Mouse (Mus musculus) hindbrain, embryonic 11.5 days (tissue): ENCODE measurements around the gene Snrpd3. TPM values are rescaled to one million over a fixed set of nuclear protein-coding genes. Genes with fewer than 3 reads are reported as not detected.

Experiments
- ATAC-seq: fragments of 200-750 bp; cut with Nextera tagmentation; 2 replicates; pipeline ENCODE4 v1.8.0; 2017; ENCODE audit warnings: mild to moderate bottlenecking, moderate TSS enrichment, moderate library complexity; ENCODE audit not compliant: low FRiP score
- DNase-seq: peaks from one replicate; pipeline ENCODE4 v3.0.0-alpha.2; 2015; ENCODE audit warnings: low spot score
- H3K27ac ChIP-seq: fragments of 300-500 bp; sonication (generic); 2 replicates; pipeline ENCODE4 v1.5.1; 2014; ENCODE audit warnings: mild to moderate bottlenecking, low read depth, low read length
- H3K27me3 ChIP-seq: fragments of 300-500 bp; sonication (generic); 2 replicates; pipeline ENCODE4 v1.6.1; 2014; ENCODE audit warnings: mild to moderate bottlenecking, low read length, moderate library complexity, mixed read lengths; ENCODE audit not compliant: control insufficient read depth, insufficient read depth
- H3K36me3 ChIP-seq: fragments of 300-500 bp; sonication (generic); 2 replicates; pipeline ENCODE4 v1.6.1; 2014; ENCODE audit warnings: mild to moderate bottlenecking, low read length, moderate library complexity, mixed read lengths; ENCODE audit not compliant: control insufficient read depth, insufficient read depth
- H3K4me1 ChIP-seq: fragments of 300-500 bp; sonication (generic); replicated peaks from 2 replicates; pipeline ENCODE4 v1.6.1; 2014; ENCODE audit warnings: low read length, mixed read lengths; ENCODE audit not compliant: control insufficient read depth, insufficient read depth
- H3K4me2 ChIP-seq: fragments of 300-500 bp; sonication (generic); replicated peaks from 2 replicates; pipeline ENCODE4 v1.6.1; 2014; ENCODE audit warnings: mild to moderate bottlenecking, low read depth, low read length
- H3K4me3 ChIP-seq: fragments of 300-500 bp; sonication (generic); 2 replicates; pipeline ENCODE4 v1.5.1; 2014; ENCODE audit warnings: low read depth, low read length
- H3K9ac ChIP-seq: fragments of 300-500 bp; sonication (generic); 2 replicates; pipeline ENCODE4 v1.6.1; 2014; ENCODE audit warnings: low read depth, low read length
- H3K9me3 ChIP-seq: fragments of 300-500 bp; sonication (generic); 2 replicates; pipeline ENCODE4 v1.6.1; 2016; ENCODE audit warnings: low read length; ENCODE audit not compliant: control insufficient read depth
- WGBS: fragments of 180-500 bp; shearing (Covaris S2); extraction: QIAGEN DNeasy Blood & Tissue Kit; methylation state at CpG from one replicate; pipeline ENCODE4 v1.1.7; 2014; 5-methylcytosine and 5-hydroxymethylcytosine counted together
- polyA plus RNA-seq: library from polyadenylated mRNA; unstranded; fragments of >200 nt; fragmentation: Nextera tagmentation; extraction: Ambion mirVana; gene quantifications from 2 replicates; pipeline ENCODE4 v1.2.1, GENCODE M21; 2014

Snrpd3 gene
- polyA plus RNA-seq, 1 experiment from 2014 or later: 180 TPM

GRCm38 (mm10) chr10:75568441-75568840, 51.1 kb downstream of the Snrpd3 start:
- Histone ChIP-seq H3K9ac (no peak overlapping the region), H3K4me3 (no peak overlapping the region), H3K9me3 (no peaks in the 10 kb centered on the region), H3K4me2 (no peak overlapping the region), H3K4me1 (no peaks in the 10 kb centered on the region), H3K27ac (no peak overlapping the region), H3K27me3 (no peaks in the 10 kb centered on the region; the same call in 1 of the 2 replicates), H3K36me3 (no peaks in the 10 kb centered on the region)
- DNase-seq (no peak), ATAC-seq (no peak)
- WGBS: 9% methylated on average over 11 of the region's 11 CpGs

DNA sequence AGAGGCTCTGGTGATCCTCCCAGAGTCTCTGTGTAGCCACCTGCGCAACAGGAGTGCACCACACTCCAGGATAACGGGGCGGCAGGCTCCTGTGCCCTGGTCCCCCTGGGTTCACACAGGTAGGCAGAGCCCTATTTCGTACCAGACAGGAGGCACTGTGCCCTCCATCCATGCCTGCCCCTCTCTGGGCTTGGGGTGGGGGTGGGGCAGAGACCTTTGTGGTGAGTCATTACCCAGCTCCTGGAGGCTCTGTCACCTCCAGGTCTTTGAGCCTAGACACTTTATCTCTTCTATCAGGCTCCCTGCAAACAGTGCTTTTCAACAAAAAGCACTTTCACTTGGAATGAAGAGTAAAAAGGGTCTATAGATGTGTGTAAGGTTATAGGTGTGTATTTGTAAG, 51.5 kb downstream of the Snrpd3 start:
- no peak overlapping the region for H3K4me2 ChIP-seq
- no peak overlapping the region for H3K4me3 ChIP-seq
- no peaks in the 10 kb centered on the region for H3K36me3 ChIP-seq
- WGBS: 16% methylated on average over 4 of the region's 4 CpGs
- ATAC-seq (no peak), DNase-seq (no peak)
- no peak overlapping the region for H3K27ac ChIP-seq
- H3K27me3 ChIP-seq: no peaks in the 10 kb centered on the region; the same call in 1 of the 2 replicates
- H3K4me1 ChIP-seq: no peaks in the 10 kb centered on the region
- no peaks in the 10 kb centered on the region for H3K9me3 ChIP-seq
- H3K9ac ChIP-seq: no peak overlapping the region

DNA sequence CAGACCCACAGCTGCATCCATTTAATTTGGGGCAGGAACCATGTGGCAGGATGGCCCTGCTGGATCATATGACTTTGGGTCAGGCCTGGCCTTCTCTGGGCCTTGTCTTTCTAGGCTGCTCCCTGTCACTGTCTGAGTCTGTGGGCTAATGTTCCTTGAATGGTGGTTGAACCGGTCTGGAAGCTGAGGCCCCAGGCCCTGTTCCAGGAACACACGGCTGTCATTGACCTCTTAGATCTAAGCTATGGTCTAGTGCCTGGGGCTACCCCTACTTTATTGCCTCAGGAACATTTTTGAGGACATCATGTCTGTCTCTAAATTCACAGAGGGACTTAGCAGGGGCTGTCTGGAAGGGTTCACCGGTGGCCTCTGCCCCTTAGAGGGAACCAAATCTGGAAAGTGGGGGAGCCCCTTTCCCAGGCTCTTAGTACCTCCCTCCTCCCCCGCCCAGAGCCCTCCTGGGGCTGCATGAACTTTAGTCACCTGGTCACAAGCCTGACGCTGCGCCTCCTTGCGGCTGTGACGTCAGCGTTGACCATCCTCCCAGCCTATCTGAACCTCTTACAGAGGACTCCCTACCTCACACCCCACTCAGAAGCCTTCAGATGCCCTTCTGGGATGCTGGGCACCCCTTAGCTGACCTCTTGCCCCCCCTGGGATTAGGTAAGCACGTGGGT, 53.8 kb downstream of the Snrpd3 start:
- H3K27ac ChIP-seq: no peak overlapping the region

GRCm38 (mm10) chr10:75571937-75572336, 54.6 kb downstream of the Snrpd3 start:
- no peaks in the 10 kb centered on the region for H3K27me3 ChIP-seq
- no peak overlapping the region for H3K4me2 ChIP-seq
- H3K27ac ChIP-seq: no peak overlapping the region
- H3K4me3 ChIP-seq: no peak overlapping the region
- H3K36me3 ChIP-seq: no peaks in the 10 kb centered on the region
- WGBS: 37% methylated on average over 9 of the region's 9 CpGs
- DNase-seq: no peak
- no peak for ATAC-seq
- H3K4me1 ChIP-seq: no peaks in the 10 kb centered on the region
- H3K9me3 ChIP-seq: no peaks in the 10 kb centered on the region
- no peak overlapping the region for H3K9ac ChIP-seq

More for the DNA sequence above, 53.8 kb downstream of the Snrpd3 start:
- DNase-seq (no peak), ATAC-seq (no peak)
- Histone ChIP-seq H3K9me3 (no peaks in the 10 kb centered on the region), H3K27me3 (no peaks in the 10 kb centered on the region), H3K4me1 (no peaks in the 10 kb centered on the region), H3K9ac (no peak overlapping the region), H3K4me3 (no peak overlapping the region), H3K4me2 (no peak overlapping the region), H3K36me3 (no peaks in the 10 kb centered on the region)
- 22% methylated on average over 10 of the region's 10 CpGs for WGBS

- Histone ChIP-seq H3K4me3 (no peak overlapping the region), H3K9ac (no peak overlapping the region), H3K9me3 (no peaks in the 10 kb centered on the region), H3K36me3 (no peaks in the 10 kb centered on the region), H3K4me1 (no peaks in the 10 kb centered on the region), H3K27me3 (no peaks in the 10 kb centered on the region), H3K27ac (no peak overlapping the region), H3K4me2 (no peak overlapping the region)
- 60% methylated on average over 10 of the region's 10 CpGs for WGBS
- DNase-seq: no peak
- no peak for ATAC-seq
Measured at GRCm38 (mm10) chr10:75573181-75573580, 55.8 kb downstream of the Snrpd3 start.

DNA sequence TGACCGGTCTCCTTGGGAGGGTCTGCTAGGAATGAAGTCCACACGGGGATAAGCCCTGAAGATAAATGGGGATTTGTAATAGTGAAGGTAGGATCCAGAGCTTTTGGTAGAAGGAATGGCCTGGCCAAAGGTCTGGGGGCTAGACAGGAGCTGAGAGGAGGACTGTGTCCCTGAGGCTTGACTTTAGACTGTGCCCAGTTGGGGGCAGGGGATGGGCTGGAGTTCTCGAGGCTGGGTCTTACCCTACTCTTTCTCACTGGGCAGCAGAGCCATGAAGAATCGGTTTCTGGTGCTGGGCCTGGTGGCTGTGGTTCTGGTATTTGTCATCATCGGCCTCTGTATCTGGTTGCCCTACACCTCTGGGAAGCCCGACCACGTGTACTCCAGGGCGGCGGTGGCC, 56.6 kb downstream of the Snrpd3 start:
- 86% methylated on average over 9 of the region's 9 CpGs for WGBS
- Histone ChIP-seq H3K4me3 (no peak overlapping the region), H3K4me1 (no peaks in the 10 kb centered on the region), H3K9me3 (no peaks in the 10 kb centered on the region), H3K4me2 (no peak overlapping the region), H3K9ac (no peak overlapping the region), H3K27me3 (no peaks in the 10 kb centered on the region), H3K36me3 (no peaks in the 10 kb centered on the region), H3K27ac (no peak overlapping the region)
- no peak for ATAC-seq
- DNase-seq: no peak

- ATAC-seq (no peak), DNase-seq (no peak)
- Histone ChIP-seq H3K9me3 (no peaks in the 10 kb centered on the region), H3K4me3 (no peak overlapping the region), H3K27me3 (no peaks in the 10 kb centered on the region), H3K4me2 (no peak overlapping the region), H3K4me1 (no peaks in the 10 kb centered on the region), H3K9ac (no peak overlapping the region), H3K36me3 (no peaks in the 10 kb centered on the region), H3K27ac (no peak overlapping the region)
- 94% methylated on average over 6 of the region's 6 CpGs for WGBS
Measured at GRCm38 (mm10) chr10:75579129-75579528, 61.8 kb downstream of the Snrpd3 start.

DNA sequence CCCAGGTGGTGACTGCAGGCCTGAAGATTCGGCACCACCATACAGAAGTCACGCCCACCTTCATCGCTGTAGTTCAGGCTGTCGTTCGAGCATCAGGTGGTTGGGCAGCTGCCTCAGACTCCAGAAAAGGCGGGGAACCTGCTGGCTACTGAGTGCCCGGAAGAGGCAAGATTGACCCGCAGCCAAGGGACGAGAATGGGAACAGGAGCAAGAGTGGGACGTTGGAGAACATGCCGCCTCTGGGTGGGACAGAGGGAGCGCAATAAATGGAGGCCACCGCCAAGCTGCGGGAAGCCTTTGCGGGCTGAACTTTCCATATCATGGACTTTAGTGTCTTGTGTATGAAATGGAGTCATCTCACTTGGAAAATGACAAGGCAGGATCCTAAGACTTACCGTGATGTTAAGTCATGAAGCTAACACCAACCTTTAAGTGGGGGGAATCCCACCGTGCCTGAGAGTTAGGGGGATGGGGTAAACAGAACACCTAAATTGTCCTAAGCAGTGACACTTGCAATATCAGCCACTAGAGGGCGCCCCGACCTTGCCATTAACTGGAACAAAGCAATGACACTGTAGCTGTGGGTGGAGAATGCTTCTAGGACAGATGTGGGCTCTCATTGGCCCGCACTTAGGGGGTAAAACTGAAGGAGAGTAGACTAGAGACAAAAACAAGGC, 68.7 kb downstream of the Snrpd3 start:
- Histone ChIP-seq H3K27me3 (peaks cover 4% of the 10 kb centered on the region), H3K36me3 (no peaks in the 10 kb centered on the region), H3K9ac (0 out of 2 replicates have a peak overlapping the region, but pooled peaks have one; percentile 11), H3K4me3 (no peak overlapping the region), H3K27ac (no peak overlapping the region), H3K4me1 (0 out of 2 replicates have a peak, but pooled peaks cover 2% of the 10 kb centered on the region), H3K4me2 (peak overlapping the region; percentile 14; the same call in 1 of the 2 replicates), H3K9me3 (no peaks in the 10 kb centered on the region)
- WGBS: 25% methylated on average over 20 of the region's 20 CpGs
- ATAC-seq (peak; percentile 76), DNase-seq (peak; percentile 94)

DNA sequence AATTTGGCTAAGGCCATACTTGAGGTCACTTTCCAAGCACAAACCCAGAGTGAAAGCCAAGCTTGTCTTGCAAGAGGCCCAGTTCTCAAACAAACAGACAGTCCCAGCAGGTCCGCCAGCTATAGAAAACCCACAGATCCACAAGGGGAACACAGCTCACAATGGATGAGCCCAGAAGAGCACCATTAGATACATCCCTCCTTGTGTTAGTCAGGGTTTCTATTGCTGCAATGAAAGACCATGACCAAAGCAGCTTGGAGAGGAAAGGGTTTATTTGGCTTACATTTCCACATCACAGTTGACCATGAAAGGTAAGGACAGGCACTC, 69.2 kb downstream of the Snrpd3 start:
- DNase-seq (no peak), ATAC-seq (no peak; the same call in 1 of the 2 replicates)
- H3K27ac ChIP-seq: no peak overlapping the region
- peaks cover 4% of the 10 kb centered on the region for H3K27me3 ChIP-seq
- no peak overlapping the region for H3K4me3 ChIP-seq
- H3K9ac ChIP-seq: no peak overlapping the region
- 0 out of 2 replicates have a peak, but pooled peaks cover 2% of the 10 kb centered on the region for H3K4me1 ChIP-seq
- no peaks in the 10 kb centered on the region for H3K9me3 ChIP-seq
- 91% methylated on average over 1 of the region's 1 CpGs for WGBS
- H3K4me2 ChIP-seq: no peak overlapping the region
- H3K36me3 ChIP-seq: no peaks in the 10 kb centered on the region
